Mouse (Mus musculus) cerebellum, adult 2 months (tissue): ENCODE results near the gene Tinf2. TPM values are rescaled to one million over a fixed set of nuclear protein-coding genes. Genes with fewer than 3 reads are reported as not detected.

Source experiments
- DNase-seq, 2 experiments: peaks; one replicate each; pipeline ENCODE4 v3.0.0; 2021
- H3K27ac ChIP-seq: fragments of 200-500 bp; 2 replicates; pipeline ENCODE4 v1.5.1; 2012; ENCODE audit warnings: low read length, control low read depth, inconsistent platforms; ENCODE audit not compliant: insufficient read depth
- H3K27me3 ChIP-seq: fragments of 200-500 bp; 2 replicates; pipeline ENCODE4 v1.6.1; 2012; ENCODE audit warnings: inconsistent platforms, mild to moderate bottlenecking, low read length, moderate library complexity; ENCODE audit not compliant: control insufficient read depth, insufficient read depth
- H3K4me1 ChIP-seq: fragments of 200-500 bp; 2 replicates; pipeline ENCODE4 v1.6.1; 2011; ENCODE audit warnings: low read length; ENCODE audit not compliant: control insufficient read depth, insufficient read depth
- H3K4me3 ChIP-seq: fragments of 200-500 bp; replicated peaks from 2 replicates; pipeline ENCODE3; 2011; ENCODE audit warnings: mild to moderate bottlenecking, low read depth, low read length, control low read depth; ENCODE audit not compliant: insufficient read depth
- CTCF ChIP-seq: fragments of 200-500 bp; IDR thresholded peaks from 2 replicates; pipeline ENCODE4 v1.5.1; 2011; ENCODE audit warnings: low read depth, mild to moderate bottlenecking, control low read depth, low read length, moderate library complexity, borderline replicate concordance; ENCODE audit not compliant: insufficient read depth
- POLR2A ChIP-seq: fragments of 200-500 bp; IDR thresholded peaks from 2 replicates; pipeline ENCODE4 v1.6.1; 2011; ENCODE audit warnings: low read length, control low read depth, borderline replicate concordance; ENCODE audit not compliant: insufficient read depth
- WGBS: fragments of 180-500 bp; shearing (Covaris S2); methylation state at CpG from one replicate; pipeline ENCODE4 v1.1.7; 2018; 5-methylcytosine and 5-hydroxymethylcytosine counted together
- polyA plus RNA-seq: library from polyadenylated mRNA; depleted of rRNA; stranded (reverse); fragments of >200 nt; gene quantifications from 2 replicates; pipeline ENCODE4 v1.2.3, GENCODE M21; 2012; rRNA removed

Gene Tinf2
- 36.0 and 38.5 TPM in 2 replicates for polyA plus RNA-seq

DNA sequence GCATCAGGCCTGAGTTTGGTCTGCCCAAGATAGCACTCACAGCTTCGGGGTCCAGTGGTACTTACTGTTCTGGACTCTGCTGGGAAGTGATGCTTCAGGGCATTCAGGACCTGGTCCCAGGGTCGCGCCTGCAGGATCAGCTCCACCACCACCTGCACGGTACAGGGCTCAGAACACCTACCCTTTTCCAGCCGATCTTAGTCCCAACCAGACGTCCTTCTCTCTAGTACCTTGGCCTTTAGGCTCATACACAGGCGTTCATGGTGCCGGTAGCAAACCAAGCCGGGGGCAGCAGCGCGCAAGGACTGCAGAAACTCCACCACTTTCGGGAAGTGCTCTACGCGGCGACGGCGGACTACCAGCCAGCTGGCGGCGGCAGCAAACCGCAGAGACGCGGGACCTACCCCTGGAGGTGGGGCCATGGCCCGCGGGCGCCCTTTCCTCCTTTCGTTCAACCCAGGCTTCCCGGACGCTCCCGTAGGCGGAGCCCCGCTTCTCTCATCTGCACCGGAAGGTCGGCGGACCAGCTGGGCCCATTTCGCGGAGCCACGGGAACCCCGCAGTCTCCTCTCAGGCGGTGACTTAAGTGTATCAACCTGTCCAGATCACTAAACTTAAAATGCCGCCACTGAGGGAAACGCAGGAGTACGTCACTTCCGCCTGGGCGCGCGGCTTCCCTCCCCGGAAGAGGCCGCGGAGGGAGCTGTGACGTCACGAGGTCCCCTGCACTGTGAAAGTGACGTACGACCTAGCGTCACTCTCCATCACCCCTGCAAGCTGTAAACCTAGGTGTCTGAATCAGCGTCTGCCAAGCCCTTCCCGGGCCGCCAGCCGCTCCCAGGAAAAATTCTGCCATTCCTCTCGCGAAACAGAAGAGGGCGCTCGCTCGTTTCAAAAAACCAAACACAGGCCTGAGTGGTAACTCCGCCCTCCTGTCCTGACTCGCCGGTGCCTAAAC is at the start of gene Tinf2:
TSS of gene Tinf2 (minus strand) at position 661 of the 958 bp plus-strand sequence.
- under 1% methylated on average over 66 of the region's 66 CpGs for WGBS
- DNase-seq = peak; percentile 96 to 97
- peak within 1 kb of the TSS; percentile 75 for H3K4me3 ChIP-seq
- H3K27me3 ChIP-seq = no peaks in the 10 kb centered on the region
- peak within 1 kb of the TSS; percentile 27; the same call in 1 of the 2 replicates for H3K27ac ChIP-seq
- TF ChIP-seq POLR2A (peak; percentile 31; the same call in 1 of the 2 replicates), CTCF (peak; percentile 74)
- peaks cover 4% of the 10 kb centered on the region; the same call in 1 of the 2 replicates for H3K4me1 ChIP-seq

DNA sequence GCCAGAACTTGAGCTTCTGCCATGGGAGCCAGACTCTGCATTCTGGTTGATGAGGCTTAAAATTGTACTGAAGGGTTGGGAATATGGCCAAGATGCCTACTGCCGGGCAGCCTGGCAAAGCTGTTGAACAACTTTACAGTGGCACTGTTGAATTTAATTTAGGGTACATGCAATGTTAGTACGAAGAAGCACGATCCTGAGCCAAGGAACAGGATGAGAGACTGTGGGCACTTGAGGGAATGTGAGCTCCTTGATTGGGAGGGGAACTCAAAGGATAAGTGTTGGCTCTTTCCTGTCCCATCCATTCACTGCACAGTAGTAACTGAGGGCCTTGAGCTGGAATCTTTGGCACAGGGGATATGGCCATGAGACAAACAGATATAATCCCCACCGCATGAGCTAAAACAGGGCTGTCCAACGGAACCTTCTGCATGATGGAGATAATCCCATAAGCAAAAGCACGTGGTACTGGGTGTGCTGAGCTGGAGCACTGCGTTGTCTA is 49.0 kb upstream of the Tinf2 start:
- 7% methylated on average over 7 of the region's 7 CpGs for WGBS
- no peaks in the 10 kb centered on the region for H3K4me1 ChIP-seq
- no peaks in the 10 kb centered on the region for H3K27me3 ChIP-seq
- 0 out of 2 replicates have a peak overlapping the region, but pooled peaks have one; percentile 28 for H3K27ac ChIP-seq
- TF ChIP-seq POLR2A (no peak), CTCF (no peak)
- peak in 1 of 2 experiments; percentile 31 for DNase-seq
- no peak overlapping the region for H3K4me3 ChIP-seq

DNA sequence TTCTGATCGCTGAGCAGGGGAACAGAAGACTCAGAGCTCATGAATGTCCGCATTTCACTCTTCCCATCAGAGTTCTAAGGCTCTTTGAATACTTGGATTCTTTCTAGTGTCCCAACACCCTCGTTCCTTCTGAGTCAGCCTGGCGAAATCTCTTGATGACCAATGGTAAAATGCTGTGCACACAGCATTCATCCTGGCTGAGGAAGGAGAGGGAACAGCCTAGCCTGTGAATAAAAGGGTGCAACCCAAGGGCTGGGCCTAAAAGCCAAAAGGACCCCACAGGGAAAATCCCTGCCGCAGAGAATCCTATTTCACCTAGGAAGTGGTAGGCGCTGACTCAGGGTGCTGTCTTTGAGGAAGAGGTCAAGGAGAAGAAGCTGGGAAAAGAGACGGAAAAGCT is 48.5 kb upstream of the Tinf2 start:
- TF ChIP-seq POLR2A (no peak), CTCF (no peak)
- 21% methylated on average over 7 of the region's 7 CpGs for WGBS

DNA sequence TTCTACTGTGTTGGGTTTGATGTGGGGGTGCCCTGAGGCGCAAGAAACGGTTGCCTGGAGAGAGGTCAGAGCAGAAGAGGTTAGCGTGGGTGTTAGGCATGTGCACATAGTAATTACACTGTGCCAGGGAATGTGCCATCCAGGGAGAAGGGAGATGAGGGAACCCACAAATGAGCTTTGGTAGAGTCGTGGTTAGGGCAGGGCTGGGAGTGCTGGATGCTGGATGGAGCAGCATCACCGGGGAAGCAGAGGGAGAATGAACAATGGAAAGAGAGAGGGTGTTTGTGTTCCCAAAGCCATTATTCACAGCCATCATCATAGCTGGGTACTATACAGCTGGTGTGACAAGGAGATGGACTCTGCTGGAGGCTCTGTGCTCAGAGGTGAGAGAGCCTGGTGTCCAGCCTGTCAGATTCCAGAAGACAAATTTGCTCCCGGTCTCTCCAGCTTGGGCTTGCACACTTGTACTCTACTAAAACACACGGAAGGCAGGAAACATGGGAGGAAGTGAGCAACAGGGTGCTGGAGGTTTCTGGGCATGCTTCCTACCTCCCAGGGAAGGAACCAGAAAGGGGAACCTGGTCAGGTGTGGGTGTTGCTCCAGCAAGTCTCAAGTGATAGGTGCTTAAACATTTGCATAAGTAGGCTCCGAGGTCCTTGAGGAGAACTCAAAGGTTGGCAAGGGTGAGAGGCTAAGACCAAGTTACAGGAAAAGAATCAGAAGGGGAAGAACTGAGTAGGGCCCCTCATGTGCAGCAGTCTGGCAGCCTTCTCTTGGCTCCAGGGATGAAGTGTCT is 46.5 kb upstream of the Tinf2 start:
- 61% methylated on average over 8 of the region's 8 CpGs for WGBS
- TF ChIP-seq CTCF (no peak), POLR2A (no peak)
- no peak for DNase-seq
- no peak overlapping the region for H3K27ac ChIP-seq
- H3K4me1 ChIP-seq = no peaks in the 10 kb centered on the region
- H3K4me3 ChIP-seq = no peak overlapping the region
- H3K27me3 ChIP-seq = no peaks in the 10 kb centered on the region

More for the DNA sequence above, 48.5 kb upstream of the Tinf2 start:
- DNase-seq = no peak
- no peak overlapping the region for H3K27ac ChIP-seq
- no peak overlapping the region for H3K4me3 ChIP-seq
- no peaks in the 10 kb centered on the region for H3K4me1 ChIP-seq
- no peaks in the 10 kb centered on the region for H3K27me3 ChIP-seq

- Histone ChIP-seq H3K4me1 (peaks cover under 1% of the 10 kb centered on the region; the same call in 1 of the 2 replicates), H3K4me3 (no peak overlapping the region), H3K27ac (no peak overlapping the region), H3K27me3 (no peaks in the 10 kb centered on the region)
- DNase-seq = no peak
- no peak for TF ChIP-seq POLR2A
- TF ChIP-seq CTCF = no peak
Measured at GRCm38 (mm10) chr14:55726261-55726660, 44.6 kb upstream of the Tinf2 start.

DNA sequence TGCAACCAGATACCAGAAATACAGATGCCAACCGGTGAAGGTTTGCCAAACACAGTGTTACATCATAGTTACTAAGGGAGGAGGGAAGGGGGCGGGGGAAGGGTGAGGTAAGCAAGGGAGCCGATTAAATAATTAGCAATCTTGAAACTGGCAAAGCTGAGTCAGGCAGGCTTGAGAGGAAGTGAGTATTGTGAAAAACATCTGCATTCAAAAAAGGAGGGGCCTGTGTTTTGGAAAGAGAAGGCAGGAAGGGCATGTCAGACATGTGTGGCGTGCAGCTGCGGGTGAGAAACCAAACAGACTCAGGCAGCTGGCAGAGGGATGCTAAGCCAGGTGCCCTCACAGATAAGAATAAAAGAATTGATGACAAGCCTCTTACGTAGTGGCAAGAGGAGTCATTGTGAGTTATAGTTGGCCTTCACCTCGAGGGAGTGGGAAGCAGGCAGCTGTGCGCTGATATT is 42.8 kb upstream of the Tinf2 start:
- no peak for DNase-seq
- Histone ChIP-seq H3K4me1 (peaks cover 4% of the 10 kb centered on the region; the same call in 1 of the 2 replicates), H3K4me3 (no peak overlapping the region), H3K27ac (no peak overlapping the region), H3K27me3 (no peaks in the 10 kb centered on the region)
- whole genome bisulfite sequencing = 70% methylated on average over 8 of the region's 8 CpGs
- no peak for TF ChIP-seq CTCF
- no peak for TF ChIP-seq POLR2A

- no peak overlapping the region for H3K4me3 ChIP-seq
- 89% methylated on average over 7 of the region's 7 CpGs for WGBS
Measured at GRCm38 (mm10) chr14:55723433-55723832, 41.8 kb upstream of the Tinf2 start.

More at GRCm38 (mm10) chr14:55723433-55723832, 41.8 kb upstream of the Tinf2 start:
- no peak for DNase-seq
- no peak for TF ChIP-seq POLR2A
- no peak for TF ChIP-seq CTCF
- peaks cover 4% of the 10 kb centered on the region; the same call in 1 of the 2 replicates for H3K4me1 ChIP-seq
- H3K27ac ChIP-seq = no peak overlapping the region
- no peaks in the 10 kb centered on the region for H3K27me3 ChIP-seq
